Mouse (Mus musculus) liver, postnatal 0 days (tissue): ENCODE measurements at regions not wholly inside any gene's neighbourhood (a gene's known extent, or its start where the extent isn't known, plus 50 kb on each side); places are given as distances from the start of the nearest gene placed in this dataset.

ENCODE experiments used
- ATAC-seq: fragments of 200-750 bp; cut with Nextera tagmentation; 2 replicates; pipeline ENCODE4 v1.8.0; 2017; ENCODE audit warnings: mild to moderate bottlenecking, moderate library complexity
- DNase-seq: peaks from one replicate; pipeline ENCODE4 v3.0.0-alpha.2; 2016
- H3K27ac ChIP-seq: fragments of 300-500 bp; sonication (generic); 2 replicates; pipeline ENCODE4 v1.5.1; 2014; ENCODE audit warnings: antibody characterized with exemption, moderate library complexity, mild to moderate bottlenecking, low read depth
- H3K27me3 ChIP-seq: fragments of 300-500 bp; sonication (generic); 2 replicates; pipeline ENCODE4 v1.6.1; 2014; ENCODE audit warnings: low read length, control low read depth, mixed read lengths; ENCODE audit not compliant: insufficient read depth
- H3K36me3 ChIP-seq: fragments of 300-500 bp; sonication (generic); replicated peaks from 2 replicates; pipeline ENCODE4 v1.6.1; 2014; ENCODE audit warnings: mild to moderate bottlenecking, control low read depth, low read length, moderate library complexity, mixed read lengths; ENCODE audit not compliant: insufficient read depth
- H3K4me1 ChIP-seq: fragments of 300-500 bp; sonication (generic); 2 replicates; pipeline ENCODE4 v1.6.1; 2014; ENCODE audit warnings: antibody characterized with exemption, mild to moderate bottlenecking, control low read depth; ENCODE audit not compliant: insufficient read depth
- H3K4me2 ChIP-seq: fragments of 300-500 bp; sonication (generic); 2 replicates; pipeline ENCODE4 v1.6.1; 2014; ENCODE audit warnings: low read depth, mild to moderate bottlenecking, low read length, moderate library complexity, mixed read lengths
- H3K4me3 ChIP-seq: fragments of 300-500 bp; sonication (generic); 2 replicates; pipeline ENCODE4 v1.5.1; 2014; ENCODE audit warnings: low read depth, low read length
- H3K9ac ChIP-seq: fragments of 300-500 bp; sonication (generic); replicated peaks from 2 replicates; pipeline ENCODE4 v1.6.1; 2014; ENCODE audit warnings: mild to moderate bottlenecking, moderate library complexity
- H3K9me3 ChIP-seq: fragments of 300-500 bp; sonication (generic); 2 replicates; pipeline ENCODE4 v1.6.1; 2016; ENCODE audit warnings: mild to moderate bottlenecking, control low read depth, low read length, mixed read lengths
- CTCF ChIP-seq: sonication (generic); IDR thresholded peaks from 2 replicates; pipeline ENCODE4 v1.5.1; 2016; ENCODE audit warnings: antibody characterized with exemption, low read depth
- EP300 ChIP-seq: IDR thresholded peaks from 2 replicates; pipeline ENCODE4 v1.6.1; 2016; ENCODE audit warnings: antibody characterized with exemption, low read depth, mild to moderate bottlenecking
- WGBS: fragments of 180-500 bp; shearing (Covaris S2); extraction: QIAGEN DNeasy Blood & Tissue Kit; methylation state at CpG from one replicate; pipeline ENCODE4 v1.1.7; 2014; ENCODE audit not compliant: insufficient replicate concordance; 5-methylcytosine and 5-hydroxymethylcytosine counted together

GRCm38 (mm10) chr12:25923772-25924171 is 491.3 kb downstream of the Rnf144a start:
- no peaks in the 10 kb centered on the region for H3K27me3 ChIP-seq
- no peaks in the 10 kb centered on the region for H3K36me3 ChIP-seq
- no peaks in the 10 kb centered on the region for H3K9me3 ChIP-seq
- DNase-seq (no peak), ATAC-seq (no peak)
- H3K4me2 ChIP-seq: no peak overlapping the region
- no peak overlapping the region for H3K9ac ChIP-seq
- H3K4me3 ChIP-seq: no peak overlapping the region
- 67% methylated on average over 1 of the region's 1 CpGs for WGBS
- no peak overlapping the region for H3K27ac ChIP-seq
- TF ChIP-seq EP300 (no peak), CTCF (no peak)
- no peaks in the 10 kb centered on the region for H3K4me1 ChIP-seq

DNA sequence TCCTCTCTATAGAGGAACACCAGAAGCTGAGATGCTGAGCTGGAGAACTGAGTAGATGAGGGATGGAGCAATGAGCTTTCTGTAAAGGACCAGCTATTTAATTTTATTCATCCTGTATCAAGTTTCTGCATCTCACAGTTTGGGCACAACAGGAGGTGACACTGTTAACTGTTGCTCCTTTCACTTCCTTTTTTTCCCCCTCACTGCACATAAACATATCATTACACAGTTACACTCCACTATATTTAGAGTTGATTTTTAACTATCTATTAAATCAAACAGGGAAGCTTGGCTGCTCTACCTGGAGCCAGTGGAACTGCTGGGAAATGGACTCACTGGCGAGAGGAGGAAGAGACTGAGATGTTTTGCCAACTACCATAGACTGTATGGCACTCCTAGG is 509.4 kb downstream of the Rnf144a start:
- 47% methylated on average over 1 of the region's 1 CpGs for WGBS

GRCm38 (mm10) chr12:25896543-25896942 is 518.5 kb downstream of the Rnf144a start:
- 56% methylated on average over 3 of the region's 3 CpGs for WGBS
- Histone ChIP-seq H3K36me3 (no peaks in the 10 kb centered on the region), H3K27ac (no peak overlapping the region), H3K27me3 (no peaks in the 10 kb centered on the region), H3K4me1 (no peaks in the 10 kb centered on the region), H3K4me3 (no peak overlapping the region), H3K9ac (no peak overlapping the region), H3K9me3 (no peaks in the 10 kb centered on the region), H3K4me2 (no peak overlapping the region)
- DNase-seq: no peak
- TF ChIP-seq CTCF: no peak
- TF ChIP-seq EP300: no peak
- ATAC-seq: no peak

More for the DNA sequence above, 509.4 kb downstream of the Rnf144a start:
- Histone ChIP-seq H3K4me3 (no peak overlapping the region), H3K4me2 (no peak overlapping the region), H3K36me3 (no peaks in the 10 kb centered on the region), H3K9me3 (no peaks in the 10 kb centered on the region), H3K4me1 (no peaks in the 10 kb centered on the region), H3K9ac (no peak overlapping the region), H3K27me3 (no peaks in the 10 kb centered on the region), H3K27ac (peak overlapping the region; percentile 48; the same call in 1 of the 2 replicates)
- no peak for TF ChIP-seq CTCF
- TF ChIP-seq EP300: no peak
- no peak for DNase-seq
- no peak for ATAC-seq

DNA sequence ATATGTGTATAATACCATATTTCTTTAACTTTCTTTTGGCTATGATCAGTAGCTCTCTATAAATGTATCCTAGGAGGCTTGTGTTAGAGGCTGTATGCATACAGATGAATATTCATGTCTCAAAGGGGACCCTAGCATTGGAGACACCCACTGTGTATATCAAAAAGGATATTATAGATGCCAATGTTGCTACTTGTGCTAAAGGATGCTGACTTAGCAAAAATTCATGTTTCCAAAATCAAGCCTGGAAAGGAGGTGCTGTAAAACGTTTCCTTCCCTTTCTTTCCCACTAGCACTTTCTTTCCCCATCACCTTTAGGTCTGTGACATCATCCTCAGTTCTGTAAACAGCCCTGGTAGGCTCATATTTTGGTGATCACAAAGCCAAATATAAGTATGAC is 519.4 kb downstream of the Rnf144a start:
- DNase-seq (no peak), ATAC-seq (no peak)
- Histone ChIP-seq H3K27me3 (no peaks in the 10 kb centered on the region), H3K4me2 (no peak overlapping the region), H3K9ac (no peak overlapping the region), H3K36me3 (no peaks in the 10 kb centered on the region), H3K4me3 (no peak overlapping the region), H3K27ac (no peak overlapping the region), H3K4me1 (no peaks in the 10 kb centered on the region), H3K9me3 (no peaks in the 10 kb centered on the region)
- TF ChIP-seq EP300: no peak
- no peak for TF ChIP-seq CTCF
- WGBS: 31% methylated on average over 1 of the region's 1 CpGs

- no peaks in the 10 kb centered on the region for H3K9me3 ChIP-seq
- ATAC-seq: no peak
- no peaks in the 10 kb centered on the region for H3K4me1 ChIP-seq
- H3K4me2 ChIP-seq: no peak overlapping the region
- H3K9ac ChIP-seq: no peak overlapping the region
- 67% methylated on average over 4 of the region's 4 CpGs for WGBS
- no peaks in the 10 kb centered on the region for H3K27me3 ChIP-seq
- H3K36me3 ChIP-seq: no peaks in the 10 kb centered on the region
- no peak overlapping the region for H3K27ac ChIP-seq
- no peak for DNase-seq
- H3K4me3 ChIP-seq: no peak overlapping the region
- 0 out of 2 replicates have a peak, but pooled peaks have one; percentile 16 for TF ChIP-seq CTCF
- TF ChIP-seq EP300: no peak
Observed at GRCm38 (mm10) chr12:25891391-25892167, 523.5 kb downstream of the Rnf144a start.

DNA sequence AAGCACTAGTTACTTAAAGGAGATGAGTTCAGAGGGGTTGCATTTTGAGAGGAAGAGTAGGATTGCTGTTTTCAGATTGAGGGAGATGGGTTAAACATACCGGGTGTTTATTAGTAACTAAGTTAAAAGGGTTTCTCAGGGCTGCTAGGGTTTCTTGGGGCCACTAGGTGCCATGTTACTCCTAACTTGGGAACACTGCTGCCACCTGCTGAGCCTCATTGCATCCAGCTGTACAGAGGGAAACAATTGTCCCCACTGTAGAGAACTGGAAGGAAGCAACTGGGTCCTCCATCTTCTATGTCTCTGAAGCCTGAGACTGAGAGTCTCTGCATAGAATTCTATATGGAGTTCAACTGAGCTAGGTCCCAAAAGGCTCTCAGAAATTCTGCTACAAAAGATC is 524.3 kb downstream of the Rnf144a start:
- WGBS: 62% methylated on average over 1 of the region's 1 CpGs
- no peaks in the 10 kb centered on the region for H3K36me3 ChIP-seq
- no peak overlapping the region for H3K4me3 ChIP-seq
- ATAC-seq (no peak), DNase-seq (no peak)
- H3K27ac ChIP-seq: no peak overlapping the region
- no peak overlapping the region for H3K4me2 ChIP-seq
- no peaks in the 10 kb centered on the region for H3K4me1 ChIP-seq
- H3K27me3 ChIP-seq: no peaks in the 10 kb centered on the region
- H3K9me3 ChIP-seq: no peaks in the 10 kb centered on the region
- H3K9ac ChIP-seq: no peak overlapping the region
- TF ChIP-seq CTCF (peak; percentile 43), EP300 (no peak)
